Mouse (Mus musculus): Measurements from ENCODE around the gene Atf6.

Gene Atf6

GRCm38 (mm10) chr1:170709034-170709433 lies 158.5 kb downstream of the Atf6 start:
- no peak for DNase-seq (ENCODE audit: low read depth, low spot score)

GRCm38 (mm10) chr1:170706046-170706445 lies 161.5 kb downstream of the Atf6 start:
- no peak for DNase-seq (ENCODE audit: low read depth, low spot score)

GRCm38 (mm10) chr1:170704911-170705594 lies 162.5 kb downstream of the Atf6 start:
- DNase-seq (ENCODE audit: low read depth, low spot score) = no peak

GRCm38 (mm10) chr1:170704103-170704502 lies 163.5 kb downstream of the Atf6 start:
- no peak for DNase-seq (ENCODE audit: low read depth, low spot score)

- no peak for DNase-seq (ENCODE audit: low read depth, low spot score)
These were observed 164.6 kb downstream of the Atf6 start for GRCm38 (mm10) chr1:170702958-170703357.

- DNase-seq (ENCODE audit: low read depth, low spot score) = no peak
These were observed 165.3 kb downstream of the Atf6 start for GRCm38 (mm10) chr1:170702263-170702662.

GRCm38 (mm10) chr1:170701582-170701981 lies 166.0 kb downstream of the Atf6 start:
- DNase-seq (ENCODE audit: low read depth, low spot score) = no peak

GRCm38 (mm10) chr1:170701178-170701577 lies 166.4 kb downstream of the Atf6 start:
- DNase-seq (ENCODE audit: low read depth, low spot score) = no peak

GRCm38 (mm10) chr1:170700496-170701027 lies 167.0 kb downstream of the Atf6 start:
- DNase-seq (ENCODE audit: low read depth, low spot score) = no peak

- DNase-seq (ENCODE audit: low read depth, low spot score) = peak; percentile 67
These were observed 168.0 kb downstream of the Atf6 start for GRCm38 (mm10) chr1:170699553-170699952.

- peak; percentile 15 for DNase-seq (ENCODE audit: low read depth, low spot score)
These were observed 168.8 kb downstream of the Atf6 start for GRCm38 (mm10) chr1:170698771-170699170.

GRCm38 (mm10) chr1:170697771-170698356 lies 169.7 kb downstream of the Atf6 start:
- DNase-seq (ENCODE audit: low read depth, low spot score) = no peak

GRCm38 (mm10) chr1:170696996-170697395 lies 170.6 kb downstream of the Atf6 start:
- DNase-seq (ENCODE audit: low read depth, low spot score) = no peak

GRCm38 (mm10) chr1:170695326-170695725 lies 172.2 kb downstream of the Atf6 start:
- no peak for DNase-seq (ENCODE audit: low read depth, low spot score)

- DNase-seq (ENCODE audit: low read depth, low spot score) = peak; percentile 88
These were observed 172.7 kb downstream of the Atf6 start for GRCm38 (mm10) chr1:170694821-170695291.

GRCm38 (mm10) chr1:170691301-170691700 lies 176.3 kb downstream of the Atf6 start:
- DNase-seq (ENCODE audit: low read depth, low spot score) = no peak

GRCm38 (mm10) chr1:170689773-170690172 lies 177.8 kb downstream of the Atf6 start:
- no peak for DNase-seq (ENCODE audit: low read depth, low spot score)

- no peak for DNase-seq (ENCODE audit: low read depth, low spot score)
These were observed 183.7 kb downstream of the Atf6 start for GRCm38 (mm10) chr1:170683863-170684262.

- DNase-seq (ENCODE audit: low read depth, low spot score) = no peak
These were observed 187.9 kb downstream of the Atf6 start for GRCm38 (mm10) chr1:170679624-170680023.

GRCm38 (mm10) chr1:170678861-170679260 lies 188.7 kb downstream of the Atf6 start:
- DNase-seq (ENCODE audit: low read depth, low spot score) = no peak

GRCm38 (mm10) chr1:170677681-170678080 lies 189.9 kb downstream of the Atf6 start:
- DNase-seq (ENCODE audit: low read depth, low spot score) = no peak

- peak; percentile 56 for DNase-seq (ENCODE audit: low read depth, low spot score)
These were observed 193.3 kb downstream of the Atf6 start for GRCm38 (mm10) chr1:170674184-170674775.

GRCm38 (mm10) chr1:170665200-170665599 lies 202.4 kb downstream of the Atf6 start:
- DNase-seq (ENCODE audit: low read depth, low spot score) = no peak
